Mouse (Mus musculus) embryonic facial prominence, embryonic 15.5 days (tissue): ENCODE measurements around the gene Nfkb1. TPM values are rescaled to one million over a fixed set of nuclear protein-coding genes. Genes with fewer than 3 reads are reported as not detected.
A peak's percentile ranks its signal among the peaks of the same experiment; 100 is the strongest.

Experiments used
- ATAC-seq: fragments of 200-750 bp; cut with Nextera tagmentation; 2 replicates; pipeline ENCODE4 v1.8.0; 2017; ENCODE audit warnings: low read depth, moderate TSS enrichment; ENCODE audit not compliant: insufficient number of reproducible peaks, low FRiP score, low TSS enrichment
- H3K27ac ChIP-seq: fragments of 300-500 bp; sonication (generic); replicated peaks from 2 replicates; pipeline ENCODE4 v1.5.1; 2015; ENCODE audit warnings: mild to moderate bottlenecking, inconsistent platforms
- H3K27me3 ChIP-seq: fragments of 300-500 bp; sonication (generic); 2 replicates; pipeline ENCODE4 v1.6.1; 2015; ENCODE audit warnings: inconsistent platforms
- H3K36me3 ChIP-seq: fragments of 300-500 bp; sonication (generic); 2 replicates; pipeline ENCODE4 v1.6.1; 2015; ENCODE audit warnings: mild to moderate bottlenecking, inconsistent platforms
- H3K4me1 ChIP-seq: fragments of 300-500 bp; sonication (generic); 2 replicates; pipeline ENCODE4 v1.6.1; 2015; ENCODE audit warnings: inconsistent platforms
- H3K4me2 ChIP-seq: fragments of 300-500 bp; sonication (generic); replicated peaks from 2 replicates; pipeline ENCODE4 v1.6.1; 2015; ENCODE audit warnings: mild to moderate bottlenecking, inconsistent platforms
- H3K4me3 ChIP-seq: fragments of 300-500 bp; sonication (generic); replicated peaks from 2 replicates; pipeline ENCODE4 v1.5.1; 2015; ENCODE audit warnings: mild to moderate bottlenecking, inconsistent platforms
- H3K9ac ChIP-seq: fragments of 300-500 bp; sonication (generic); 2 replicates; pipeline ENCODE4 v1.6.1; 2015; ENCODE audit warnings: inconsistent platforms
- H3K9me3 ChIP-seq: fragments of 300-500 bp; sonication (generic); replicated peaks from 2 replicates; pipeline ENCODE4 v1.6.1; 2016; ENCODE audit warnings: inconsistent platforms
- WGBS: fragments of 180-500 bp; shearing (Covaris S2); methylation state at CpG from one replicate; pipeline ENCODE4 v1.1.7; 2015; 5-methylcytosine and 5-hydroxymethylcytosine counted together
- polyA plus RNA-seq: library from polyadenylated mRNA; unstranded; fragments of >200 nt; fragmentation: Nextera tagmentation; extraction: Ambion mirVana; gene quantifications from 2 replicates; pipeline ENCODE4 v1.2.1, GENCODE M21; 2015

Nfkb1 gene
- polyA plus RNA-seq, 1 experiment from 2014 or later, result 25.4 TPM

DNA sequence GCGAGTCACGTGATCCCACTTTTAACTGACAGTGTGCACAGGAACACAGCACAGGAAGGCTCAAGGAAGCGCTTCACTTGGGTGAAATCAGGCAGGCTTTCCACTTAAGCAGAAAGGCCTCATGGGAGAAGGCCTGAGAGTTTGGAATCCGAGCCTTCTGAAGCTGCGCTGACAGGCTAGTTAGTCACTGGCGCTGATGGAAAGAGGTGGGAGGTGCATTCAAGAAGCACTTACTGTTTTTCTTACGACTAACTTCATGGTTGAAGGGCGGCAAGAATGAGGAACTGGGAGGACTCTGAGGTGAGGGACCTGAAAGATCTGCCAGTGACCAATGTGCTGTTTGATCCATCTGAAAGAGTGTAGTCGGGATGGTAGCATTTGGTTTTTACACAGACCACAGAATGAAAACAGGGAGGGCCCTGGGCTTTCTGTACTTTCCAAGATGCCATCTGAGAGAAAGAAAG is 62.6 kb downstream of the Nfkb1 start:
- H3K9me3 ChIP-seq, result no peaks in the 10 kb centered on the region
- ATAC-seq, result no peak
- no peak overlapping the region for H3K4me2 ChIP-seq
- WGBS, result 65% methylated on average over 9 of the region's 9 CpGs
- H3K27me3 ChIP-seq, result no peaks in the 10 kb centered on the region
- H3K4me1 ChIP-seq, result no peaks in the 10 kb centered on the region
- no peak overlapping the region for H3K4me3 ChIP-seq
- H3K9ac ChIP-seq, result no peak overlapping the region
- H3K27ac ChIP-seq, result no peak overlapping the region
- H3K36me3 ChIP-seq, result peaks cover 42% of the 10 kb centered on the region

DNA sequence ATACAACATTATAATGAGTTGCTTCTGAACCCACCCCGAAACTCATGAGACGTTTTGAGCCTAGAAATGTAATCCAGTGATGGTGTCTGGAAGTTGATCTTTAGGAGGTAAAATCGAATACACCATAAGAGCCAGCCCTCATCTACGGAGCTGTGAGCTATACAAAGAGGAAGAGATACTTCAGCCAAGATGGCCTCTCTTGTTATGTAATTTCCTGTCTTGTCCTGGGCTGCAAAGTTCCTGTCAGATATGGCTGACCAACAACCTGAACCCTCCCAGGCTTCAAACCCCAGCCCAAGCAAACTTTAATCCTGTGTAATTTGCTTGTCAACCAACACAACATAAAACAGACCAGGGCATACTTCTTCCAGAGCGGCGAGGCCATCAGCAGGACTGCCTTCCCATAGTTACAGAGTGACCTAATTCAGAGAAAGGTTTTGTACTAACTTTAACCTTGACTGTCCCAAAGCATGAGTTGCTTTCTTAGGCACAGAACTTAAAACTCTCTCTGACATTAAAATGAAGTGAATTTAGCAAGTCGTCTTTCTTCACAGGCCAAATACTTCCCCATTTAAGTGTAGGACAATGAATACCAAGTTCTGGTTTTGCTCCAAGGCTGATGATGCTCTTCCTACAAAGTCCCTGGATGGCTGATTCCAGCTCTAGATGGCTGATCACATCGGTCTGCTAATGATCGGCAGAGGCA is 63.2 kb downstream of the Nfkb1 start:
- Histone ChIP-seq H3K4me1 (no peaks in the 10 kb centered on the region), H3K4me2 (no peak overlapping the region), H3K9me3 (no peaks in the 10 kb centered on the region), H3K4me3 (no peak overlapping the region), H3K36me3 (peaks cover 42% of the 10 kb centered on the region), H3K27me3 (no peaks in the 10 kb centered on the region), H3K9ac (no peak overlapping the region), H3K27ac (no peak overlapping the region)
- no peak for ATAC-seq
- WGBS, result 82% methylated on average over 9 of the region's 9 CpGs

DNA sequence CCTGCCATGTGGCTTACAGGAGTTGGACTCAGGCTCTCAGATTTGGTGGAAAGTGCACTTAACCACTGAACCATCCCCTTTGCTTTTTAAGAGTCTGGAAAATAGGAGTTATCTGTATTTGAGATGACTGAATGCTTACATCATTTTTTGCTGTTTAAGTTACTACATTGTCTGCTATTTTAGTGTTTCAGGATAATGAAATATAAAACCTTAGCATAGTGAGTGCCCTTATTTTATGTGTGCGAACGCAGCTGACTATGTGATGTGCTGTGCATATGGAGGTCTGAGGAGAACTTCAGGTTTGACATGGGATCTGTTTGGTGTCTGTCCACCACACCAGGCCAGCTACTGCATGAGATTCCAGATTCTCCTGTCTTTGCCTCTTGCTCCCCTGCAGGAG is 66.1 kb downstream of the Nfkb1 start:
- H3K27me3 ChIP-seq, result no peaks in the 10 kb centered on the region
- WGBS, result 90% methylated on average over 2 of the region's 2 CpGs
- no peaks in the 10 kb centered on the region for H3K4me1 ChIP-seq
- H3K36me3 ChIP-seq, result peaks cover 42% of the 10 kb centered on the region
- no peak overlapping the region for H3K4me3 ChIP-seq
- H3K9me3 ChIP-seq, result no peaks in the 10 kb centered on the region
- ATAC-seq, result no peak
- H3K9ac ChIP-seq, result no peak overlapping the region
- no peak overlapping the region for H3K27ac ChIP-seq
- no peak overlapping the region for H3K4me2 ChIP-seq

DNA sequence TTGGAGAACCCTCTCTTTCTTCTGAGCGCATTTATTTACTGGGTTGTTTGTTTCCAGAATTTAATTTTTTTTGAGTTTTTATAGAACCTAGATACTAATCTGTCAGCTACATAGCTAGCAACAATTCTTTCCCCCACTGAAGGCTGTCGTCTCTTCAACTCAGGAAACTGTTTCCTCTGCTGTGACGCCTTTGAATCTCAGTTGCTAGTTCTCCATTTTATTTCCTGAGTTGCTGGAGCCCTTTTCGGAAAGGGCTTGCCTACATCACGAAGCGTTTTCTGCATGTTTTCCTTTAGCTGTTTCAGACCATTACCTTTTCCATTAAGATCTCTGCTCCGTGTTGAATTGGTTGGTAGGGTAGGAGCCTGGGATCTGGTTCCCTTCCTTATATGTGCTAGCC is 74.6 kb downstream of the Nfkb1 start:
- WGBS, result 90% methylated on average over 7 of the region's 7 CpGs
- Histone ChIP-seq H3K9ac (no peak overlapping the region), H3K27me3 (no peaks in the 10 kb centered on the region), H3K4me3 (no peak overlapping the region), H3K4me2 (no peak overlapping the region), H3K9me3 (no peaks in the 10 kb centered on the region), H3K36me3 (peaks cover 72% of the 10 kb centered on the region), H3K27ac (no peak overlapping the region), H3K4me1 (no peaks in the 10 kb centered on the region)
- no peak for ATAC-seq

DNA sequence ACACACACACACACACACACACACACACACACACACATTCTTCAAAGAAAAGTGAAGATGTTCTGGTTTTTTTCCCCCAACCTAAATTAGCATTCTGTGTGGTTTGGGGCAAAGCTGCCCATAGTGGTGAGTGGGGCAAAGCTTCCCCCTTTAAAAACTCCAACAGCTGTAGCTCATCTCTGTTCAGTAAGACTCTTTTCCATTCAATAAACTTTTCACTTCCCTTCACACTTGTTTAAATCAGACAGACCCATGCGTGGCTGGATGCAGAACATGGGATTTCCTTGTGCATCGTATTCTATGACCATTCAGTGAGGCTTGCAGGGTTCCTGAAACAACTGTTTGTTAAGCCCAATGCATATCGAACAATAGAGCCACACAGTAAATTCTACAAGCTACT is 77.0 kb downstream of the Nfkb1 start:
- no peaks in the 10 kb centered on the region for H3K4me1 ChIP-seq
- H3K9me3 ChIP-seq, result no peaks in the 10 kb centered on the region
- ATAC-seq, result no peak
- H3K4me2 ChIP-seq, result no peak overlapping the region
- no peak overlapping the region for H3K9ac ChIP-seq
- H3K27me3 ChIP-seq, result no peaks in the 10 kb centered on the region
- H3K36me3 ChIP-seq, result peaks cover 87% of the 10 kb centered on the region
- H3K27ac ChIP-seq, result no peak overlapping the region
- H3K4me3 ChIP-seq, result no peak overlapping the region
- WGBS, result 89% methylated on average over 3 of the region's 3 CpGs

DNA sequence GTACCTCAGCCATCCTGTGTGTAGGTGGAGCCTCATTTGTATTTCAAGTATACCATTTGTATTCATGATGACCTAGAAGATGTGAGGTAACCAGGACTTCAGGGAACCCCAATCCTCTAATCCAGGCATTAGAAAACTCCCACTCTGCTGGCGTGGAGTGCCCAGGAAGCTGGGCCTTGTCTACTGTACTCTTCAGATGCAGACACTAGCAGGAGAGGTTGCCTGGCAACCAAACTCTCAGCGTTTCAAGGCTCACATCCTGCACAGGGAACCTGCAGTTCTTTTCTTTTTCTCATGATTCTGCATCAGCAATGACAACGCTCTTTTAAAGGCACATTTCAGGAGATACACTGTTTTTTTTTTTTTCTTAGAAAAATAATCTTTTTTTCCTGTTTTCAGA is 81.1 kb downstream of the Nfkb1 start:
- H3K27ac ChIP-seq, result no peak overlapping the region
- no peaks in the 10 kb centered on the region for H3K4me1 ChIP-seq
- no peak overlapping the region for H3K9ac ChIP-seq
- no peak overlapping the region for H3K4me2 ChIP-seq
- ATAC-seq, result no peak
- H3K36me3 ChIP-seq, result peaks cover 66% of the 10 kb centered on the region
- H3K9me3 ChIP-seq, result no peaks in the 10 kb centered on the region
- 72% methylated on average over 3 of the region's 3 CpGs for WGBS
- no peaks in the 10 kb centered on the region for H3K27me3 ChIP-seq
- H3K4me3 ChIP-seq, result no peak overlapping the region

DNA sequence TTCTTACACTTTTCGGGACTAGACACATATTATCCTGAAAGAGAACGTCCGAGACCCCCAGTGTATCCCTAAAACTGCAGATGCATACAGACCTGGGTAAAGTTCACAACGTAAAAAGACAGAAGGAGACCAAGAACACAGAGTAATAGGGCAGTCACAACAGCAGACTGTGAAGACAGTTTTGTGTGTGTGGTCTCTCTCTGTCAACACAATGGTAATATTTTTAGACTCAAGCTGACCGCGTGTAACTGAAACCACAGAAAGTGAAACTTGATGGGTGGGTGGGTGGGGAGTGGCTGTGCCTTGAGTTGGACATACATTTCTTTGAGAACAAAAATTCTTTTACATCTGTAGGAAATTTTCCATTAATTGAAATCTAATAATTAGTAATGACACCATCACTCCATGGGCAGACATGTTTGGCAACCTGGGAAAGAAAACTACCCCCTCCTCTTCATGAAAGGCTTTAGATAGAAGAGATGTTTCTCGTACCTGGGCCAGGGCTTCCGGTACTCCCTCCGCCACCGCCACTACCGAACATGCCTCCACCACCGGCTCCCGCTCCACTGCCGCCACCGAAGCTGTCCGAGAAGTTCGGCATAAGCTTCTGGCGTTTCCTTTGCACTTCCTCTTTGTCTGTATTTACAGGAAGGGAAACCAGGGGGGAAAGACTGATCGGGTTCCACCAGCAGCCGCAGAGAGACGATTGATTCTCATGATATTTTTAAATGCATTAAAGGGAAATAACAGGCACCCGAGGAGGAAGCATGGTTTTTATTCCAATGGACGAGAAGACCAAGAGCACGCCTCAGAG is 83.5 kb downstream of the Nfkb1 start:
- H3K27ac ChIP-seq, result peak overlapping the region; percentile 28; the same call in 1 of the 2 replicates
- no peak overlapping the region for H3K4me3 ChIP-seq
- H3K36me3 ChIP-seq, result peaks cover 66% of the 10 kb centered on the region
- no peaks in the 10 kb centered on the region for H3K9me3 ChIP-seq
- H3K4me2 ChIP-seq, result no peak overlapping the region
- H3K4me1 ChIP-seq, result no peaks in the 10 kb centered on the region
- H3K9ac ChIP-seq, result no peak overlapping the region
- H3K27me3 ChIP-seq, result no peaks in the 10 kb centered on the region
- no peak for ATAC-seq
- 84% methylated on average over 24 of the region's 24 CpGs for WGBS

DNA sequence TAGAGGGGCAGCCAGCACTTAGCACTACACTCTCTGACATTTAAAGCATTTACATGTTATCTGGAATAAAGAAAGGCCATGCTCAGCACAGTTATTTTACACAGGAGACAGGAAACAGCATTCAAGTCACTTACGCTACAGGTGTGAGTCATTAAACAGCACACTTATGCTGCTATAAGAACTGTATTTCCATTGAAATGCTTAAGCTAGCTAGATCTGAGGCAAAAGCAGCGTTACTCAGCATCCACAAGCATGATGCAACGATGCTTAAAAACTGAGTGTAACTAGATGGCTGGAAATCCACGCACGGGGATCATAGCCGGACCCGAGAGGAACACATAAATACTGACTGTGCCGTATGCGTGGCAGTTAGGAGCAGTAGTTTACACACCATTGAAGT is 84.3 kb downstream of the Nfkb1 start:
- H3K9me3 ChIP-seq, result no peaks in the 10 kb centered on the region
- H3K27me3 ChIP-seq, result no peaks in the 10 kb centered on the region
- H3K4me1 ChIP-seq, result no peaks in the 10 kb centered on the region
- WGBS, result 84% methylated on average over 9 of the region's 9 CpGs
- H3K36me3 ChIP-seq, result peaks cover 66% of the 10 kb centered on the region
- H3K4me3 ChIP-seq, result no peak overlapping the region
- ATAC-seq, result no peak
- H3K4me2 ChIP-seq, result no peak overlapping the region
- H3K9ac ChIP-seq, result no peak overlapping the region
- H3K27ac ChIP-seq, result no peak overlapping the region

DNA sequence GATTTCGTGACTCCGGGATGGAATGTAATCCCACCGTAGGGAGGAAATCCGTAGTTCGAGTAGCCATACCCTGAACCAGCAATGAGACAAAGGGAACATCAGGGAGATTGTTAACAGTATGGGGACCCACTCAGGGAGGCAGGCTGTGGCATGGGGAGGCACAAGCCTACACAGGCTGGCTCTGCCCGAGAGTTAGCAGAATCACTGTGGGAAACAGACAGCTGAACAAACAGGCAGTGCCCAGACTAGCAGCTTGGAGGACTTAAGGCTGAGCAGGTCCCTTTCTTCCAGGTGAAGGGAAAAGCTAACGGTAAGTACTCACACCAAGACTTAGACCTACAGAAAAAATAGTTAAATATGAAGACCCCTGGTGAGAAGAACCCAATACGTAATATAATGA is 84.8 kb downstream of the Nfkb1 start:
- no peaks in the 10 kb centered on the region for H3K27me3 ChIP-seq
- H3K36me3 ChIP-seq, result peaks cover 69% of the 10 kb centered on the region
- no peak for ATAC-seq
- H3K9ac ChIP-seq, result no peak overlapping the region
- H3K4me3 ChIP-seq, result no peak overlapping the region
- no peaks in the 10 kb centered on the region for H3K9me3 ChIP-seq
- 79% methylated on average over 8 of the region's 8 CpGs for WGBS
- no peak overlapping the region for H3K27ac ChIP-seq
- no peaks in the 10 kb centered on the region for H3K4me1 ChIP-seq
- no peak overlapping the region for H3K4me2 ChIP-seq

DNA sequence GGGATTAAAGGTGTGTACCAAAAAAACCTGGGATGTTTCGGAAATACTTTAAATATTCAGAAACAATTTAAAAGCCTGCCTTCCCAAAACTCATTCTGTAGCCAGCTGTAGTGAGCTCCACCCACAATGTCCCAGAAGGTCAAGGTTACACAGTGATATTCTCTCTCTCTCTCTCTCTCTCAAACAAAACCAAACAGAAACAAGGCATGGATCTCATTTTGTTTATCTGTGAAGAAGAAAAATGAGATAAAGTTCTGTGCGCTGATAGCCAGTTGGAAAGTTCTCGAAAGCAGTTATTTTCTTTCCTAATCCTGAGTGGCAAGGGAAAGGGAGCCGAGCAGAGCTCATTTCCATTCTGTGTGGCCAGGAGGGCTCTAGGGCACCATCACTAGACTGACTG is 85.9 kb downstream of the Nfkb1 start:
- Histone ChIP-seq H3K9ac (no peak overlapping the region), H3K4me2 (no peak overlapping the region), H3K4me3 (no peak overlapping the region), H3K27ac (no peak overlapping the region), H3K9me3 (no peaks in the 10 kb centered on the region), H3K4me1 (no peaks in the 10 kb centered on the region), H3K27me3 (no peaks in the 10 kb centered on the region), H3K36me3 (peaks cover 67% of the 10 kb centered on the region)
- ATAC-seq, result no peak
- WGBS, result 87% methylated on average over 4 of the region's 4 CpGs

DNA sequence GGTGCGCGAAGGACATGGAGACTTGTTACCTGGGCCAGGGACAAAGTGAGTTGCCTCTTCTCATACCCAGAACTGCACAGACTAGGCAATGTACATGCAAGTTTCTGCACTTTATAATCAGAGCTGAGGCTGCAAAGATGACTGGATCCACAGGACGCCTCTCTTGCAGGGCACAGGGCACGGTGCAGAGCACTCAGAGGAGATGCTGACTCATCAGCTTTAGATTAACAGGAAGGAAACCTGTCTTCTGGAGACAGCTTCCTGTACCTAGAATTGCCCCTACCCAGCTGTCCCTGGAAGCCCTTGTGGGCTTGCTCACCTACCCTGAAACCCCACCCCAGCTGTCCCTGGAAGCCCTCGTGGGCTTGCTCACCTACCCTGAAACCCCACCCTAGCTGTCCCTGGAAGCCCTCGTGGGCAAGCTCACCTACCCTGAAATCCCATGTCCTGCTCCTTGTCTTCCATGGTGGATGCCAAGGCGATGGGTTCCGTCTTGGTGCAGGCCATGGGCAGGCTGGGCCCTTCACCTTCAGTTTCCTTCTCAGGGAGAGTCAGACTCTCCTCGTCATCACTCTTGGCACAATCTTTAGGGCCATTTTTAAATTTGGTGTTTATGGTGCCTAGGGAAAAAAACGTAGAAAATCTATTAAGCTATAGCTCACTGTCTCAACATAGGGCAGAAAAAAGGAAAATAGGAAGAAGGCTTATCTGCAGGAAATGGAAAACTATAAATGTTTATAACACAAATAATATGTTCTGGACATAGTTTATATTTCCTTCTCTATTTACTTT is 86.5 kb downstream of the Nfkb1 start:
- Histone ChIP-seq H3K4me3 (no peak overlapping the region), H3K27ac (0 out of 2 replicates have a peak overlapping the region, but pooled peaks have one; percentile 4), H3K27me3 (no peaks in the 10 kb centered on the region), H3K9me3 (no peaks in the 10 kb centered on the region), H3K36me3 (peaks cover 66% of the 10 kb centered on the region), H3K9ac (no peak overlapping the region), H3K4me2 (no peak overlapping the region), H3K4me1 (no peaks in the 10 kb centered on the region)
- ATAC-seq, result no peak
- 87% methylated on average over 10 of the region's 10 CpGs for WGBS
